Mouse (Mus musculus) myocyte (in vitro differentiated cells): ENCODE measurements at regions not wholly inside any gene's neighbourhood (a gene's known extent, or its start where the extent isn't known, plus 50 kb on each side); places are given as distances from the start of the nearest gene placed in this dataset.

Source experiments
- H3K27me3 ChIP-seq: one replicate; pipeline ENCODE4 v1.6.1; 2011; ENCODE audit not compliant: control insufficient read depth, insufficient read depth, insufficient read length
- H3K36me3 ChIP-seq: one replicate; pipeline ENCODE4 v1.6.1; 2011; ENCODE audit not compliant: control insufficient read depth, insufficient read depth
- H3K4me2 ChIP-seq: one replicate; pipeline ENCODE4 v1.6.1; 2011; ENCODE audit warnings: low read depth, control low read depth
- H3K4me3 ChIP-seq: one replicate; pipeline ENCODE4 v1.5.1; 2011; ENCODE audit warnings: mild to moderate bottlenecking, control low read depth, moderate library complexity
- H3K79me2 ChIP-seq: one replicate; pipeline ENCODE4 v1.6.1; 2011; ENCODE audit not compliant: control insufficient read depth, insufficient read depth
- H3ac ChIP-seq: one replicate; pipeline ENCODE4 v1.6.1; 2011; ENCODE audit not compliant: control insufficient read depth, insufficient read length
- CEBPB ChIP-seq: IDR thresholded peaks from 2 replicates; pipeline ENCODE4 v1.6.1; 2011; ENCODE audit warnings: mild to moderate bottlenecking, moderate library complexity; ENCODE audit not compliant: poor library complexity, insufficient read depth, severe bottlenecking
- E2F4 ChIP-seq: IDR thresholded peaks from one replicate; pipeline ENCODE4 v1.6.1; 2011; ENCODE audit warnings: mild to moderate bottlenecking, control low read depth, moderate library complexity; ENCODE audit not compliant: insufficient read depth
- MAX ChIP-seq: IDR thresholded peaks from one replicate; pipeline ENCODE4 v1.6.1; 2011; ENCODE audit warnings: low read depth, mild to moderate bottlenecking, control low read depth
- MYOD1 ChIP-seq, 3 experiments: IDR thresholded peaks; one replicate each; pipeline ENCODE4 v1.6.1; 2011; ENCODE audit warnings: control low read depth in 2 of 3, low read depth in 2 of 3, mild to moderate bottlenecking in 2 of 3, moderate library complexity in 1 of 3; ENCODE audit not compliant: insufficient read length in 2 of 3, control insufficient read depth in 1 of 3
- MYOG ChIP-seq, 3 experiments: IDR thresholded peaks; one replicate each; pipeline ENCODE4 v1.6.1; 2011; ENCODE audit warnings: control low read depth in 2 of 3, low read depth in 2 of 3, mild to moderate bottlenecking in 2 of 3; ENCODE audit not compliant: insufficient read length in 2 of 3, control insufficient read depth in 1 of 3, insufficient read depth in 1 of 3
- POLR2A ChIP-seq: IDR thresholded peaks from one replicate; pipeline ENCODE4 v1.6.1; 2011; ENCODE audit warnings: low read depth, mild to moderate bottlenecking, control low read depth, moderate library complexity; ENCODE audit not compliant: insufficient read length
- POLR2AphosphoS2 ChIP-seq: IDR thresholded peaks from one replicate; pipeline ENCODE4 v1.6.1; 2011; ENCODE audit warnings: low read depth, control low read depth; ENCODE audit not compliant: insufficient read length
- REST ChIP-seq: IDR thresholded peaks from one replicate; pipeline ENCODE4 v1.6.1; 2011; ENCODE audit warnings: mild to moderate bottlenecking, control low read depth, moderate library complexity; ENCODE audit not compliant: insufficient read depth, insufficient read length
- SRF ChIP-seq: IDR thresholded peaks from one replicate; pipeline ENCODE4 v1.6.1; 2011; ENCODE audit warnings: low read depth; ENCODE audit not compliant: control insufficient read depth, insufficient read length
- TCF12 ChIP-seq: IDR thresholded peaks from one replicate; pipeline ENCODE4 v1.6.1; 2011; ENCODE audit warnings: mild to moderate bottlenecking, control low read depth; ENCODE audit not compliant: poor library complexity, insufficient read depth, severe bottlenecking
- TCF3 ChIP-seq: IDR thresholded peaks from one replicate; pipeline ENCODE4 v1.6.1; 2011; ENCODE audit warnings: low read depth, control low read depth; ENCODE audit not compliant: insufficient read length
- USF1 ChIP-seq: IDR thresholded peaks from one replicate; pipeline ENCODE4 v1.6.1; 2011; ENCODE audit warnings: low read depth, mild to moderate bottlenecking, control low read depth, moderate library complexity

GRCm38 (mm10) chr9:35339492-35340262 lies 72.0 kb downstream of the Rpusd4 start:
- Histone ChIP-seq H3K27me3 (no peaks in the 10 kb centered on the region), H3K4me2 (peak overlapping the region; percentile 76), H3K36me3 (no peaks in the 10 kb centered on the region), H3K4me3 (no peak overlapping the region), H3K79me2 (no peaks in the 10 kb centered on the region), H3ac (no peak overlapping the region)
- no peak for TF ChIP-seq POLR2A
- TF ChIP-seq REST: no peak
- TF ChIP-seq CEBPB: no peak
- no peak for TF ChIP-seq SRF
- TF ChIP-seq TCF12: no peak
- TF ChIP-seq USF1: no peak
- no peak for TF ChIP-seq MAX
- TF ChIP-seq E2F4: no peak
- TF ChIP-seq POLR2AphosphoS2: no peak
- no peak for TF ChIP-seq TCF3
- TF ChIP-seq MYOG (IDR thresholded peaks at IDR 0.05; ENCODE audit: control insufficient read depth in 1 of 3, insufficient read depth in 1 of 3, insufficient read length in 2 of 3, low read depth in 2 of 3): no peak
- no peak for TF ChIP-seq MYOD1 (IDR thresholded peaks at IDR 0.05; ENCODE audit: control insufficient read depth in 1 of 3, insufficient read length in 2 of 3, low read depth in 2 of 3)

DNA sequence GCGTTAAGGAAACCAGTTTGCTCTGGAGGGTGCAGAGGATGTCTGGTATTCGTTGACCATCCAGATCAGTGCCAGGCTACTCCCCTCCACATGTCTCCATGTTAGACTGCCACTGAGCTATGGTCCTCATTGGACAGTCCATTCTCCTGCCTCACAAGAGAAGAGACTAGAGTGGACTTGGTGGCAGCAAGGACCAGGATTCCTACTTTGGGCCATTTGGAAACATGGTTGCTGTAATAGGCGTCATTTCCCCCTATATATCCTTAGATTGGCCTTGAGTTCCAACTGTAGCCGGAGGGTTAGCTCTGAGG lies 72.6 kb downstream of the Rpusd4 start:
- no peak overlapping the region for H3ac ChIP-seq
- peak overlapping the region; percentile 76 for H3K4me2 ChIP-seq
- H3K27me3 ChIP-seq: no peaks in the 10 kb centered on the region
- TF ChIP-seq MYOG (IDR thresholded peaks at IDR 0.05; ENCODE audit: control insufficient read depth in 1 of 3, insufficient read depth in 1 of 3, insufficient read length in 2 of 3, low read depth in 2 of 3) (no peak), E2F4 (no peak), POLR2AphosphoS2 (no peak), TCF3 (no peak), TCF12 (no peak), CEBPB (no peak), USF1 (no peak), MAX (no peak), POLR2A (no peak), MYOD1 (IDR thresholded peaks at IDR 0.05; ENCODE audit: control insufficient read depth in 1 of 3, insufficient read length in 2 of 3, low read depth in 2 of 3) (no peak), REST (no peak), SRF (no peak)
- H3K4me3 ChIP-seq: no peak overlapping the region
- H3K36me3 ChIP-seq: no peaks in the 10 kb centered on the region
- no peaks in the 10 kb centered on the region for H3K79me2 ChIP-seq

- TF ChIP-seq REST (no peak), E2F4 (no peak), TCF3 (peak; percentile 87), SRF (no peak), POLR2A (no peak), MAX (no peak), POLR2AphosphoS2 (no peak), MYOG (IDR thresholded peaks at IDR 0.05; ENCODE audit: control insufficient read depth in 1 of 3, insufficient read depth in 1 of 3, insufficient read length in 2 of 3, low read depth in 2 of 3) (peak in 2 of 3 experiments; percentile 83 to 96), USF1 (no peak), MYOD1 (IDR thresholded peaks at IDR 0.05; ENCODE audit: control insufficient read depth in 1 of 3, insufficient read length in 2 of 3, low read depth in 2 of 3) (peak; percentile 86 to 98 (median 98)), CEBPB (peak; percentile 47; the same call in 1 of the 2 replicates), TCF12 (peak; percentile 97)
- H3K27me3 ChIP-seq: no peaks in the 10 kb centered on the region
- H3K4me2 ChIP-seq: peak overlapping the region; percentile 76
Observed at GRCm38 (mm10) chr9:35340811-35341210, 73.1 kb downstream of the Rpusd4 start.

DNA sequence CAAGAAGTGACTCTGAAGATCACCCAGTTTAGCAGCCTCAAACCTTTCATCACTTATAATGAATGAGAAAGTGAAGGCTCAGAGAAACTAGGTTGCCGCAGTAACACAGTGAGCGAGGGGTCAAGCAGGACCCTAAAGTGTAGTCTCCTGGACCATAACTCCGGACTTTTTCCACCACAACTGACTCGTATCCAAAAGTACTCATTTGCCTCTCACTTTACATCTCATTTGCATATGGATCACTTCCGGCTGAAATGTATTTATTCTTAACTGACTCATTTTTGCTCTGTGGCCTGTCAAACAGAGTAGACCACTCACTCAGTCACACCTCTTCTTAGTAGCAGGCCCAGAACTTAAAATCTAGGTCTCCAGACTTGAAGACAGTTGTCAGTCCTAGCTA lies 73.7 kb downstream of the Rpusd4 start:
- Histone ChIP-seq H3K4me3 (no peak overlapping the region), H3K79me2 (no peaks in the 10 kb centered on the region), H3ac (no peak overlapping the region), H3K36me3 (no peaks in the 10 kb centered on the region), H3K27me3 (no peaks in the 10 kb centered on the region), H3K4me2 (peak overlapping the region; percentile 76)
- TF ChIP-seq POLR2A: no peak
- no peak for TF ChIP-seq MAX
- TF ChIP-seq E2F4: no peak
- no peak for TF ChIP-seq TCF12
- TF ChIP-seq POLR2AphosphoS2: no peak
- no peak for TF ChIP-seq MYOG (IDR thresholded peaks at IDR 0.05; ENCODE audit: control insufficient read depth in 1 of 3, insufficient read depth in 1 of 3, insufficient read length in 2 of 3, low read depth in 2 of 3)
- no peak for TF ChIP-seq SRF
- no peak for TF ChIP-seq MYOD1 (IDR thresholded peaks at IDR 0.05; ENCODE audit: control insufficient read depth in 1 of 3, insufficient read length in 2 of 3, low read depth in 2 of 3)
- TF ChIP-seq REST: no peak
- no peak for TF ChIP-seq TCF3
- no peak for TF ChIP-seq USF1
- TF ChIP-seq CEBPB: no peak

More at GRCm38 (mm10) chr9:35340811-35341210, 73.1 kb downstream of the Rpusd4 start:
- Histone ChIP-seq H3K4me3 (no peak overlapping the region), H3ac (no peak overlapping the region), H3K36me3 (no peaks in the 10 kb centered on the region), H3K79me2 (no peaks in the 10 kb centered on the region)
